Mouse (Mus musculus) hindbrain, embryonic 15.5 days (tissue): Measurements from ENCODE around the gene Fmo2. TPM values are rescaled to one million over a fixed set of nuclear protein-coding genes. Genes with fewer than 3 reads are reported as not detected.

Experiments
- ATAC-seq: fragments of 200-750 bp; cut with Nextera tagmentation; 2 replicates; pipeline ENCODE4 v1.8.0; 2017; ENCODE audit warnings: low read depth, moderate number of reproducible peaks, moderate TSS enrichment; ENCODE audit not compliant: low FRiP score
- H3K27ac ChIP-seq: fragments of 300-500 bp; sonication (generic); replicated peaks from 2 replicates; pipeline ENCODE4 v1.5.1; 2015; ENCODE audit warnings: mild to moderate bottlenecking, inconsistent platforms
- H3K27me3 ChIP-seq: fragments of 300-500 bp; sonication (generic); 2 replicates; pipeline ENCODE4 v1.6.1; 2015; ENCODE audit warnings: control low read depth, inconsistent platforms
- H3K36me3 ChIP-seq: fragments of 300-500 bp; sonication (generic); 2 replicates; pipeline ENCODE4 v1.6.1; 2015; ENCODE audit warnings: control low read depth, inconsistent platforms
- H3K4me1 ChIP-seq: fragments of 300-500 bp; sonication (generic); replicated peaks from 2 replicates; pipeline ENCODE4 v1.6.1; 2015; ENCODE audit warnings: control low read depth, inconsistent platforms
- H3K4me2 ChIP-seq: fragments of 300-500 bp; sonication (generic); 2 replicates; pipeline ENCODE4 v1.6.1; 2015; ENCODE audit warnings: moderate library complexity, mild to moderate bottlenecking, inconsistent platforms
- H3K4me3 ChIP-seq: fragments of 300-500 bp; sonication (generic); 2 replicates; pipeline ENCODE4 v1.5.1; 2015; ENCODE audit warnings: mild to moderate bottlenecking, inconsistent platforms
- H3K9ac ChIP-seq: fragments of 300-500 bp; sonication (generic); 2 replicates; pipeline ENCODE4 v1.6.1; 2015; ENCODE audit warnings: inconsistent platforms
- H3K9me3 ChIP-seq: fragments of 300-500 bp; sonication (generic); 2 replicates; pipeline ENCODE4 v1.6.1; 2016; ENCODE audit warnings: control low read depth, inconsistent platforms
- WGBS: fragments of 180-500 bp; shearing (Covaris S2); methylation state at CpG from one replicate; pipeline ENCODE4 v1.1.7; 2015; 5-methylcytosine and 5-hydroxymethylcytosine counted together
- polyA plus RNA-seq: library from polyadenylated mRNA; unstranded; fragments of >200 nt; fragmentation: Nextera tagmentation; extraction: Ambion mirVana; gene quantifications from 2 replicates; pipeline ENCODE4 v1.2.1, GENCODE M21; 2015

Gene Fmo2
- polyA plus RNA-seq, 1 experiment from 2014 or later = 0.19 TPM

GRCm38 (mm10) chr1:162859996-162860605 is 38.4 kb downstream of the Fmo2 start:
- no peaks in the 10 kb centered on the region for H3K27me3 ChIP-seq
- H3K4me2 ChIP-seq = no peak overlapping the region
- ATAC-seq = peak; percentile 57
- H3K36me3 ChIP-seq = no peaks in the 10 kb centered on the region
- 70% methylated on average over 9 of the region's 9 CpGs for WGBS
- H3K27ac ChIP-seq = peak overlapping the region; percentile 4; the same call in 1 of the 2 replicates
- peaks cover 4% of the 10 kb centered on the region for H3K4me1 ChIP-seq
- H3K9ac ChIP-seq = no peak overlapping the region
- no peaks in the 10 kb centered on the region for H3K9me3 ChIP-seq
- H3K4me3 ChIP-seq = no peak overlapping the region

DNA sequence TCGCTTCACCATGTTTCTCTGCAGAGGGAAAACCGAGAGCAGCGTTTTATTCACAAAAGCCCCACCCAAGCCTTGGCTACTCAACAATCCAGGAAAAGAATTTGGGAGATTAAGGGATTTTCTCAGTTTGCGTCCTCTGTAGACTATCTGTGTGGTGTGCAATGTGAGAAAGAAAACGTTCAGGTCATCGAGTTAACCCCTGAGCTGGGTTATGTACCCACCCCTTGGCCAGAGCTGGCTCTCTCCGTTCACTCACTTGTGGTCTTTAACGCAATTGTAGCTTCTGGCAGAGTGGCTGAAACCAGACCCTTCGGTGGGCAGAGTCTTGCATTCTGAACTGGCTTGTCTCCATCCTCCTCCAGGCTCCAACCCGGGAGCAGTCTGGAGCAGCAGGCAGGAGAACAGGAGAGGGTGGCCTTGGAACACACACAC is 39.0 kb downstream of the Fmo2 start:
- ATAC-seq = peak; percentile 78
- H3K9ac ChIP-seq = no peak overlapping the region
- peak overlapping the region; percentile 40 for H3K4me2 ChIP-seq
- no peak overlapping the region for H3K4me3 ChIP-seq
- H3K27ac ChIP-seq = peak overlapping the region; percentile 76
- no peaks in the 10 kb centered on the region for H3K27me3 ChIP-seq
- 56% methylated on average over 10 of the region's 10 CpGs for WGBS
- H3K4me1 ChIP-seq = peaks cover 4% of the 10 kb centered on the region
- H3K9me3 ChIP-seq = no peaks in the 10 kb centered on the region
- no peaks in the 10 kb centered on the region for H3K36me3 ChIP-seq

- Histone ChIP-seq H3K4me1 (peaks cover 4% of the 10 kb centered on the region), H3K36me3 (no peaks in the 10 kb centered on the region), H3K9ac (no peak overlapping the region), H3K9me3 (no peaks in the 10 kb centered on the region), H3K27ac (peak overlapping the region; percentile 76), H3K4me2 (peak overlapping the region; percentile 40), H3K27me3 (no peaks in the 10 kb centered on the region), H3K4me3 (peak overlapping the region; percentile 7; the same call in 1 of the 2 replicates)
- 38% methylated on average over 12 of the region's 12 CpGs for WGBS
- ATAC-seq = peak; percentile 79
Measured at GRCm38 (mm10) chr1:162858748-162859130, 39.8 kb downstream of the Fmo2 start.

- peak overlapping the region; percentile 40 for H3K4me2 ChIP-seq
- peak overlapping the region; percentile 77 for H3K27ac ChIP-seq
- 55% methylated on average over 17 of the region's 18 CpGs for WGBS
- peaks cover 4% of the 10 kb centered on the region for H3K4me1 ChIP-seq
- H3K36me3 ChIP-seq = no peaks in the 10 kb centered on the region
- no peaks in the 10 kb centered on the region for H3K27me3 ChIP-seq
- 0 out of 2 replicates have a peak overlapping the region, but pooled peaks have one; percentile 8 for H3K4me3 ChIP-seq
- peak; percentile 50; the same call in 1 of the 2 replicates for ATAC-seq
- no peak overlapping the region for H3K9ac ChIP-seq
- no peaks in the 10 kb centered on the region for H3K9me3 ChIP-seq
Measured at GRCm38 (mm10) chr1:162857766-162858747, 40.5 kb downstream of the Fmo2 start.

- Histone ChIP-seq H3K27me3 (no peaks in the 10 kb centered on the region), H3K4me1 (no peaks in the 10 kb centered on the region), H3K9me3 (no peaks in the 10 kb centered on the region), H3K4me3 (no peak overlapping the region), H3K36me3 (no peaks in the 10 kb centered on the region), H3K4me2 (no peak overlapping the region), H3K9ac (no peak overlapping the region), H3K27ac (no peak overlapping the region)
- WGBS = 75% methylated on average over 3 of the region's 3 CpGs
- ATAC-seq = no peak
Measured at GRCm38 (mm10) chr1:162853812-162854482, 44.6 kb downstream of the Fmo2 start.

GRCm38 (mm10) chr1:162847554-162847953 is 51.0 kb downstream of the Fmo2 start:
- H3K27ac ChIP-seq = no peak overlapping the region
- H3K4me2 ChIP-seq = no peak overlapping the region
- H3K9me3 ChIP-seq = no peaks in the 10 kb centered on the region
- no peak overlapping the region for H3K4me3 ChIP-seq
- no peak overlapping the region for H3K9ac ChIP-seq
- H3K4me1 ChIP-seq = no peaks in the 10 kb centered on the region
- WGBS = 97% methylated on average over 6 of the region's 6 CpGs
- H3K36me3 ChIP-seq = no peaks in the 10 kb centered on the region
- H3K27me3 ChIP-seq = no peaks in the 10 kb centered on the region
- ATAC-seq = no peak

- Histone ChIP-seq H3K27me3 (no peaks in the 10 kb centered on the region), H3K9ac (no peak overlapping the region), H3K4me3 (no peak overlapping the region), H3K4me2 (no peak overlapping the region), H3K27ac (no peak overlapping the region), H3K36me3 (no peaks in the 10 kb centered on the region), H3K4me1 (no peaks in the 10 kb centered on the region), H3K9me3 (no peaks in the 10 kb centered on the region)
- no peak for ATAC-seq
- WGBS = 96% methylated on average over 9 of the region's 9 CpGs
Measured at GRCm38 (mm10) chr1:162840211-162840610, 58.3 kb downstream of the Fmo2 start.

- Histone ChIP-seq H3K36me3 (no peaks in the 10 kb centered on the region), H3K4me1 (no peaks in the 10 kb centered on the region), H3K4me2 (no peak overlapping the region), H3K9ac (no peak overlapping the region), H3K9me3 (no peaks in the 10 kb centered on the region), H3K27me3 (no peaks in the 10 kb centered on the region), H3K4me3 (no peak overlapping the region), H3K27ac (no peak overlapping the region)
- WGBS = 95% methylated on average over 6 of the region's 6 CpGs
- ATAC-seq = no peak
Measured at GRCm38 (mm10) chr1:162838976-162839375, 59.5 kb downstream of the Fmo2 start.

GRCm38 (mm10) chr1:162834342-162834741 is 64.2 kb downstream of the Fmo2 start:
- 88% methylated on average over 5 of the region's 5 CpGs for WGBS
- H3K9me3 ChIP-seq = no peaks in the 10 kb centered on the region
- no peak overlapping the region for H3K4me3 ChIP-seq
- no peak overlapping the region for H3K4me2 ChIP-seq
- H3K9ac ChIP-seq = no peak overlapping the region
- H3K27ac ChIP-seq = no peak overlapping the region
- H3K27me3 ChIP-seq = no peaks in the 10 kb centered on the region
- ATAC-seq = no peak
- H3K4me1 ChIP-seq = peaks cover 15% of the 10 kb centered on the region
- no peaks in the 10 kb centered on the region for H3K36me3 ChIP-seq

GRCm38 (mm10) chr1:162832574-162832953 is 66.0 kb downstream of the Fmo2 start:
- H3K36me3 ChIP-seq = no peaks in the 10 kb centered on the region
- peak overlapping the region; percentile 5; the same call in 1 of the 2 replicates for H3K4me3 ChIP-seq
- no peaks in the 10 kb centered on the region for H3K9me3 ChIP-seq
- H3K4me1 ChIP-seq = peaks cover 15% of the 10 kb centered on the region
- 17% methylated on average over 5 of the region's 5 CpGs for WGBS
- H3K9ac ChIP-seq = no peak overlapping the region
- no peaks in the 10 kb centered on the region for H3K27me3 ChIP-seq
- peak overlapping the region; percentile 49 for H3K4me2 ChIP-seq
- peak overlapping the region; percentile 70 for H3K27ac ChIP-seq
- peak; percentile 72 for ATAC-seq

DNA sequence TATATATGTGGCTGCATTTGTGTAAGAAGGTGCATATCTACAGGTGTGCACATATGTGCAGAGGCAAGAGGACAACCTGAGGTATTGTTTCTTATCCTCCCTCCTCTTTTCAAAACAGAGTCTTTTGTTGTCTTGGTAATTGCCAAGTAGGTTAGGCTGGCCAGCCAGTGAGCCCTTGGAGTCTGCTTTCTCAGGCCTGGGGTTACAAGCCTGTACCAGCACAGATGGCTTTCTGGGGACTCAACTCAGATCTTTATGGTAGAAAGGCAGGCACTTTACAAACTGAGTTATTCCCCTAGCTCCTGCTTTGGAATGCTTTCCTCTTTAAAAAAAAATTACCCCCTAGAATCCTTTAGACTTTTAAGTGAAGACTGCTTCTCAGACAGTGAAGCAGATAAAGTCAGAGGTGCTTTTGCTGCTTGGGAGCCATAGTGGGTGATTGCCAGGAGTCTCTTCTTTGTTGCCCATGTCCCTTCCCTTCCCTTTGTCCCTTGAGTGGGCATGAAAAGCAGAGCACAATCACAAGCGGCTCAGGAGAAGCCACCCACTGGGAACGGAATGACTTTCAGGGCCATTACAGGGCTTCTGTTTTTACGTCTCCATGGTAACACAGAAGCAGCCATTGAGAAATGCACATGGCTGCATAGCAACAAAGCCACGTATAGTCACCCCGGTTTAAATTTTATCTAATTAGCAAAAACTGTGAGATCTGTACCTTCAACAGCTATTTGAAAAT is 66.5 kb downstream of the Fmo2 start:
- 1% methylated on average over 5 of the region's 5 CpGs for WGBS
- no peaks in the 10 kb centered on the region for H3K36me3 ChIP-seq
- peaks cover 15% of the 10 kb centered on the region for H3K4me1 ChIP-seq
- H3K4me3 ChIP-seq = peak overlapping the region; percentile 5; the same call in 1 of the 2 replicates
- peak overlapping the region; percentile 70 for H3K27ac ChIP-seq
- H3K9ac ChIP-seq = no peak overlapping the region
- H3K27me3 ChIP-seq = no peaks in the 10 kb centered on the region
- peak; percentile 95 for ATAC-seq
- no peaks in the 10 kb centered on the region for H3K9me3 ChIP-seq
- H3K4me2 ChIP-seq = peak overlapping the region; percentile 49
